Mouse (Mus musculus) hindbrain, embryonic 15.5 days (tissue): Measurements from ENCODE around the gene Srsf2. TPM values are rescaled to one million over a fixed set of nuclear protein-coding genes. Genes with fewer than 3 reads are reported as not detected.
"Not testable (repeated sequence)": the region's sequence is repeated elsewhere in the genome, so short reads cannot be mapped to it uniquely, and the experiment has no call there.

Experiments used
- ATAC-seq: fragments of 200-750 bp; cut with Nextera tagmentation; 2 replicates; pipeline ENCODE4 v1.8.0; 2017; ENCODE audit warnings: low read depth, moderate number of reproducible peaks, moderate TSS enrichment; ENCODE audit not compliant: low FRiP score
- H3K27ac ChIP-seq: fragments of 300-500 bp; sonication (generic); replicated peaks from 2 replicates; pipeline ENCODE4 v1.5.1; 2015; ENCODE audit warnings: mild to moderate bottlenecking, inconsistent platforms
- H3K27me3 ChIP-seq: fragments of 300-500 bp; sonication (generic); 2 replicates; pipeline ENCODE4 v1.6.1; 2015; ENCODE audit warnings: control low read depth, inconsistent platforms
- H3K36me3 ChIP-seq: fragments of 300-500 bp; sonication (generic); 2 replicates; pipeline ENCODE4 v1.6.1; 2015; ENCODE audit warnings: control low read depth, inconsistent platforms
- H3K4me1 ChIP-seq: fragments of 300-500 bp; sonication (generic); replicated peaks from 2 replicates; pipeline ENCODE4 v1.6.1; 2015; ENCODE audit warnings: control low read depth, inconsistent platforms
- H3K4me2 ChIP-seq: fragments of 300-500 bp; sonication (generic); 2 replicates; pipeline ENCODE4 v1.6.1; 2015; ENCODE audit warnings: moderate library complexity, mild to moderate bottlenecking, inconsistent platforms
- H3K4me3 ChIP-seq: fragments of 300-500 bp; sonication (generic); 2 replicates; pipeline ENCODE4 v1.5.1; 2015; ENCODE audit warnings: mild to moderate bottlenecking, inconsistent platforms
- H3K9ac ChIP-seq: fragments of 300-500 bp; sonication (generic); 2 replicates; pipeline ENCODE4 v1.6.1; 2015; ENCODE audit warnings: inconsistent platforms
- H3K9me3 ChIP-seq: fragments of 300-500 bp; sonication (generic); 2 replicates; pipeline ENCODE4 v1.6.1; 2016; ENCODE audit warnings: control low read depth, inconsistent platforms
- WGBS: fragments of 180-500 bp; shearing (Covaris S2); methylation state at CpG from one replicate; pipeline ENCODE4 v1.1.7; 2015; 5-methylcytosine and 5-hydroxymethylcytosine counted together
- polyA plus RNA-seq: library from polyadenylated mRNA; unstranded; fragments of >200 nt; fragmentation: Nextera tagmentation; extraction: Ambion mirVana; gene quantifications from 2 replicates; pipeline ENCODE4 v1.2.1, GENCODE M21; 2015

The Srsf2 gene
- polyA plus RNA-seq, 1 experiment from 2014 or later: 549 TPM

GRCm38 (mm10) chr11:116839601-116840000 is 13.3 kb downstream of the Srsf2 start:
- no peak overlapping the region for H3K4me3 ChIP-seq

GRCm38 (mm10) chr11:116838936-116839335 is 14.0 kb downstream of the Srsf2 start:
- Histone ChIP-seq H3K36me3 (peaks cover 55% of the 10 kb centered on the region), H3K4me1 (peaks cover 32% of the 10 kb centered on the region), H3K27me3 (no peaks in the 10 kb centered on the region), H3K9ac (no peak overlapping the region), H3K4me3 (no peak overlapping the region), H3K27ac (no peak overlapping the region), H3K4me2 (no peak overlapping the region), H3K9me3 (no peaks in the 10 kb centered on the region)
- 91% methylated on average over 14 of the region's 14 CpGs for WGBS
- ATAC-seq: no peak

More at GRCm38 (mm10) chr11:116839601-116840000, 13.3 kb downstream of the Srsf2 start:
- Histone ChIP-seq H3K9ac (no peak overlapping the region), H3K36me3 (peaks cover 49% of the 10 kb centered on the region), H3K4me1 (peaks cover 38% of the 10 kb centered on the region), H3K4me2 (no peak overlapping the region; the same call in 1 of the 2 replicates), H3K9me3 (no peaks in the 10 kb centered on the region), H3K27ac (no peak overlapping the region), H3K27me3 (no peaks in the 10 kb centered on the region)
- WGBS: 80% methylated on average over 7 of the region's 7 CpGs
- no peak for ATAC-seq

- H3K27me3 ChIP-seq: no peaks in the 10 kb centered on the region
- peaks cover 55% of the 10 kb centered on the region for H3K36me3 ChIP-seq
- H3K9ac ChIP-seq: no peak overlapping the region
- no peak for ATAC-seq
- no peak overlapping the region for H3K27ac ChIP-seq
- peaks cover 31% of the 10 kb centered on the region for H3K4me1 ChIP-seq
- no peaks in the 10 kb centered on the region for H3K9me3 ChIP-seq
- WGBS: 95% methylated on average over 10 of the region's 10 CpGs
- no peak overlapping the region for H3K4me3 ChIP-seq
- H3K4me2 ChIP-seq: no peak overlapping the region
These were observed 15.5 kb downstream of the Srsf2 start for GRCm38 (mm10) chr11:116837441-116837840.

- 90% methylated on average over 4 of the region's 4 CpGs for WGBS
- no peaks in the 10 kb centered on the region for H3K9me3 ChIP-seq
- no peak overlapping the region for H3K9ac ChIP-seq
- peaks cover 55% of the 10 kb centered on the region for H3K36me3 ChIP-seq
- H3K4me3 ChIP-seq: no peak overlapping the region
- H3K27me3 ChIP-seq: no peaks in the 10 kb centered on the region
- ATAC-seq: no peak
- no peak overlapping the region for H3K4me2 ChIP-seq
- H3K27ac ChIP-seq: no peak overlapping the region
- H3K4me1 ChIP-seq: peaks cover 24% of the 10 kb centered on the region
These were observed 16.6 kb downstream of the Srsf2 start for GRCm38 (mm10) chr11:116836283-116836682.

- H3K27ac ChIP-seq: no peak overlapping the region
- no peaks in the 10 kb centered on the region for H3K9me3 ChIP-seq
- no peak overlapping the region for H3K4me2 ChIP-seq
- ATAC-seq: no peak
- peaks cover 10% of the 10 kb centered on the region for H3K4me1 ChIP-seq
- no peaks in the 10 kb centered on the region for H3K27me3 ChIP-seq
- no peak overlapping the region for H3K4me3 ChIP-seq
- no peak overlapping the region for H3K9ac ChIP-seq
- 100% methylated on average over 1 of the region's 1 CpGs for WGBS
- peaks cover 44% of the 10 kb centered on the region for H3K36me3 ChIP-seq
These were observed 17.9 kb downstream of the Srsf2 start for GRCm38 (mm10) chr11:116834954-116835353.

- H3K4me3 ChIP-seq: no peak overlapping the region
- H3K36me3 ChIP-seq: peaks cover 24% of the 10 kb centered on the region
- no peak overlapping the region for H3K4me2 ChIP-seq
- no peaks in the 10 kb centered on the region for H3K27me3 ChIP-seq
- no peak overlapping the region for H3K27ac ChIP-seq
- peaks cover 17% of the 10 kb centered on the region for H3K4me1 ChIP-seq
- H3K9ac ChIP-seq: no peak overlapping the region
- no peaks in the 10 kb centered on the region for H3K9me3 ChIP-seq
- 34% methylated on average over 3 of the region's 4 CpGs for WGBS
- no peak for ATAC-seq
These were observed 20.7 kb downstream of the Srsf2 start for GRCm38 (mm10) chr11:116832172-116832685.

GRCm38 (mm10) chr11:116827534-116828165 is 25.2 kb downstream of the Srsf2 start, which contains the start of gene Mxra7:
Mxra7 (minus strand) TSS chr11:116828046.
- Histone ChIP-seq H3K4me3 (peak within 1 kb of the TSS; percentile 60), H3K27me3 (no peaks in the 10 kb centered on the region), H3K27ac (peak within 1 kb of the TSS; percentile 77), H3K4me1 (peaks cover 39% of the 10 kb centered on the region), H3K4me2 (peak within 1 kb of the TSS; percentile 84), H3K9me3 (no peaks in the 10 kb centered on the region), H3K9ac (peak within 1 kb of the TSS; percentile 80), H3K36me3 (no peaks in the 10 kb centered on the region)
- ATAC-seq: peak; percentile 46
- under 1% methylated on average over 62 of the region's 71 CpGs for WGBS

- ATAC-seq: 0 out of 2 replicates have a peak, but pooled peaks have one; percentile 16
- no peaks in the 10 kb centered on the region for H3K27me3 ChIP-seq
- 7% methylated on average over 17 of the region's 17 CpGs for WGBS
- peak overlapping the region; percentile 84 for H3K4me2 ChIP-seq
- H3K27ac ChIP-seq: peak overlapping the region; percentile 77
- H3K9ac ChIP-seq: peak overlapping the region; percentile 80
- peak overlapping the region; percentile 60 for H3K4me3 ChIP-seq
- no peaks in the 10 kb centered on the region for H3K9me3 ChIP-seq
- no peaks in the 10 kb centered on the region for H3K36me3 ChIP-seq
- peaks cover 41% of the 10 kb centered on the region for H3K4me1 ChIP-seq
These were observed 26.1 kb downstream of the Srsf2 start for GRCm38 (mm10) chr11:116826550-116827504.

GRCm38 (mm10) chr11:116825230-116825629 is 27.7 kb downstream of the Srsf2 start:
- Histone ChIP-seq H3K4me3 (peak overlapping the region; percentile 8; the same call in 1 of the 2 replicates), H3K4me1 (peaks cover 47% of the 10 kb centered on the region), H3K9me3 (no peaks in the 10 kb centered on the region), H3K27me3 (no peaks in the 10 kb centered on the region), H3K4me2 (peak overlapping the region; percentile 84), H3K27ac (peak overlapping the region; percentile 31; the same call in 1 of the 2 replicates), H3K36me3 (no peaks in the 10 kb centered on the region), H3K9ac (no peak overlapping the region)
- 27% methylated on average over 5 of the region's 5 CpGs for WGBS
- no peak for ATAC-seq

GRCm38 (mm10) chr11:116823885-116824284 is 29.0 kb downstream of the Srsf2 start:
- not testable (repeated sequence) for H3K27ac ChIP-seq, H3K27me3 ChIP-seq, H3K4me3 ChIP-seq, H3K9ac ChIP-seq, H3K9me3 ChIP-seq, H3K36me3 ChIP-seq, H3K4me2 ChIP-seq, ATAC-seq
- peaks cover 52% of the 10 kb centered on the region for H3K4me1 ChIP-seq
- 95% methylated on average over 10 of the region's 10 CpGs for WGBS

GRCm38 (mm10) chr11:116823255-116823654 is 29.6 kb downstream of the Srsf2 start:
- no peak overlapping the region for H3K4me3 ChIP-seq
- peaks cover 51% of the 10 kb centered on the region for H3K4me1 ChIP-seq
- no peaks in the 10 kb centered on the region for H3K9me3 ChIP-seq
- 98% methylated on average over 2 of the region's 2 CpGs for WGBS
- H3K27ac ChIP-seq: no peak overlapping the region
- H3K4me2 ChIP-seq: no peak overlapping the region
- no peak for ATAC-seq
- no peaks in the 10 kb centered on the region for H3K36me3 ChIP-seq
- no peaks in the 10 kb centered on the region for H3K27me3 ChIP-seq
- no peak overlapping the region for H3K9ac ChIP-seq

GRCm38 (mm10) chr11:116822626-116823025 is 30.3 kb downstream of the Srsf2 start:
- H3K9me3 ChIP-seq: no peaks in the 10 kb centered on the region
- H3K27ac ChIP-seq: no peak overlapping the region
- H3K36me3 ChIP-seq: no peaks in the 10 kb centered on the region
- 92% methylated on average over 10 of the region's 10 CpGs for WGBS
- H3K4me1 ChIP-seq: peaks cover 48% of the 10 kb centered on the region
- H3K4me2 ChIP-seq: no peak overlapping the region
- H3K9ac ChIP-seq: no peak overlapping the region
- ATAC-seq: no peak
- no peaks in the 10 kb centered on the region for H3K27me3 ChIP-seq
- no peak overlapping the region for H3K4me3 ChIP-seq
